Mouse (Mus musculus) right cerebral cortex, postnatal 4 days (tissue): Measurements from ENCODE around the gene Fkbp14.

ENCODE experiments used
- DNase-seq: peaks from one replicate; pipeline ENCODE4 v3.0.0-alpha.2; 2022

The Fkbp14 gene

GRCm38 (mm10) chr6:54597208-54597607, at the start of gene Fkbp14:
Gene Fkbp14, minus strand, starts transcription at chr6:54597308.
- no peak for DNase-seq

DNA sequence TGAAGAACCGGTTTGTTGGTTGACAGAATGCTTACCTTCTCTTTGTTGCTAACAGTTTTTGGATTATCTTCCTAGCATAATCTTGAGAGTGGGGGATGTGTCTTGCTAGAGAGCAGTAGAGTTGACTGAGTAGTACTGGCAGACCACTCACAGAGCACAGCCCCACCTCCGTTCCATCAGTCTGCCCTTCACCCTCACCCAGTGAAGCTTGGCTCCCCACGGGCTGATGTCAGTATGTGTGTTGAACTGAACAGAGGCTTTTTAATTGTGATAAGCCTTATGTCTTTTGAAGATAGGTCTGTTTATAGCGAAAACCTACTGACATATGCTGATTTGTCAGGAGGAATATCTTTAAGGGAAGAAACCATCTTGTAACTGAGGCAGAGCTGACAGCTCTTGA, 46.1 kb upstream of the Fkbp14 start:
- DNase-seq, result no peak

GRCm38 (mm10) chr6:54641953-54642352, 44.8 kb upstream of the Fkbp14 start:
- DNase-seq, result no peak

- DNase-seq, result no peak
Observed at GRCm38 (mm10) chr6:54639877-54640276, 42.8 kb upstream of the Fkbp14 start.

GRCm38 (mm10) chr6:54631462-54631861, 34.4 kb upstream of the Fkbp14 start:
- DNase-seq, result peak; percentile 18

GRCm38 (mm10) chr6:54629734-54630133, 32.6 kb upstream of the Fkbp14 start:
- DNase-seq, result no peak

GRCm38 (mm10) chr6:54628381-54628780, 31.3 kb upstream of the Fkbp14 start:
- no peak for DNase-seq

GRCm38 (mm10) chr6:54620357-54620756, 23.2 kb upstream of the Fkbp14 start:
- no peak for DNase-seq

DNA sequence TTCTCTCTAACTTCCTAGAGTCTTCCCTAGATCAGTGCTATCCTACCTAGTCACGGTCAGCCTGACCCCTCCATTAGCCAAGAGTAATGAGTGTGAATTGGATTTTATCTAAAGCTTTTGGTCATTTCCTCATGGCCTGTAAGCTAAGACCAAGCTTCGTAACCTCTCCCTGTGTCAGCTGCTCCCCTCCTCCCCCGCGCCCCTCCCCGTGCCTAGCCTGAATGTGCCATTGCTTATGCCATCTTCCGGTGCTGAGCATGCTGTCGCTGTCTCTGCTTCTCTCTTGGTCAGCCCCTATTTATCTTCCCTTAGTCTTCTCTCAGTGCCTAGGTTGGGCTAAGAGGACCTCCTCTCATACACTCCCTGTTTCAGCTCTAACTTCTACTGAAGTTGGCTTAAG, 22.4 kb upstream of the Fkbp14 start:
- DNase-seq, result no peak

GRCm38 (mm10) chr6:54617363-54617762, 20.3 kb upstream of the Fkbp14 start:
- no peak for DNase-seq

DNA sequence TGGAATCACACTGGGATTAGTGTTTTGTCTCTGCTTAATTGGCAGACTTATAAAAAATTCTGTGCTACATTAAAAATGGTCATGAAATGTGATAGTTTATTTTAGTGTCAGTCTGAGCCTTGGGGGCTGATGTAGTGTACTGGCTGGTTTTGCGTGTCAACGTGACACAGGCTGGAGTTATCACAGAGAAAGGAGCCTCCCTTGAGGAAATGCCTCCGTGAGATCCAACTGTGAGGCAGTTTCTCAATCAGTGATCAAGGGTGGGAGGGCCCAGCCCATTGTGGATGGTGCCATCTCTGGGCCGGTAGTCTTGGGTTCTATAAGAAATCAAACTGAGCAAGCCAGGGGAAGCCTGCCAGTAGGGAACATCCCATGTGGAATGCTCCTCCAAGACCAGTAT, 9.1 kb upstream of the Fkbp14 start:
- no peak for DNase-seq

GRCm38 (mm10) chr6:54604001-54604715, 7.0 kb upstream of the Fkbp14 start:
- no peak for DNase-seq

DNA sequence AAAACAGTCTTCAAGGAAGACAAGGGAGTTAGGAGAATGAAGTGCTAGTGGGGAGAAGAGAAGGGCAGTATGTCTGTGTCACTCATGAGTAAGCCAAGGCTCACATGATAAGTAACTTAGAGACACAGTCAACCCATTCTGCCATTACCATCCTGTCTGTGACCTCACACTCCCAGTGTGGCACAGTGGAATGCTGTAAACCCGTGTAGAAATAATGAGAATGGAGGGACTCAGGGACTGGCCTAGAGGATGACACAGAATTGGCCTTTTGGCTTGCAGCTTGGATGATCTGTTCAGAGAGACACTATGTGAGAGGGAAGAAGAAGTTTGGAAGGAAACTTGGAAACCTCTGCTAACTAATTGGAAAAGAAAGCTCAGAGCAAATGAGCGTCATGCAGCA, 5.8 kb upstream of the Fkbp14 start:
- DNase-seq, result no peak

DNA sequence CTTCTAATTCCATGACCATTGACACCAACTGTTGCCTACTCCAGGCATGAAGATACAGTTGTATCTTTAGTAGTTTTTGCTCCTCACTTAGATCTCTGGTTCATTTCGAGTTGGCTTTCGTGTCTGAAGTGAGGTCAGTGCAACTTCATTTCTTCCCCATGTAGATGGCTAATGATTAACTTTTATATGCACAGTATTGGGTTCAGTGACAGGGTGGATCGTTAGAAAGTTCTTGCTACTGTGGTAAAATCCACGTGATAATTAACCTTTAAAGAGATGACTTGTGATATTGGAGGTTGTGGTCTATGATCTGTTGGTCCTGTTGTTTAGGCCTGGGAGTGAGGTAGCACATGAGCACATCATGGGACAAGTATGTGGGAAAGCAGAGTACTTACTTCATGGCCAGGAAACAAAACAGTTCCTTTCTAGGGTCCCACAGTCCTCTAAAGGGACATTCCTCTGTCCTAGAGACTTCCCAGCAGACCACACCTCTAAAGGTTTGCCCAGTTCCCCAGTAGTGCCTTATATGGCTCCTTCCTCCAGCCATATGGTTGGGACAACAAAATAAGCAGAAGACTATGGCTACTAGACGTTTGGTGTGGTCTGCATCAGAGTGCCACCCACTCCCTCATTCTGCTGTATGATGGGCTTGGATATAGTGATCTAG, 3.7 kb upstream of the Fkbp14 start:
- no peak for DNase-seq

DNA sequence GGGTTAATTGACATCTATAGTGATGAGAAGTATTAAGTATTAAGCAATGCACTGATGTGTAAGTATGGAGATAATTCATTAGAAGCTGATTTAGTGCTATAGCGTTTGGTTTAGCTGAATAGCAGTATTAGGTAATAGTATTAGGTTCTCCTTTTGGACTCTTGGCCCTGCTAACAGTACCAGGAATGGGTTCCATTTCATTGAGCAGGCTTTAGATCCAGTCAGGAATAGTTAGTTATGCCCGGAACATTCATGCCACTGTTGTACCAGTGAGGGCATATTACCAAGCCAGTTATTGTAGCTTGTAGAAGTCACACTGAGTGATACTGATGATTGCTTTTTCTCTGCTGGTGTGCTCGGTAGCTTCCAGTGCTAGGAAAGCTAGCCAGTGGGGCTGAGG, 603 bp upstream of the Fkbp14 start:
- no peak for DNase-seq

DNA sequence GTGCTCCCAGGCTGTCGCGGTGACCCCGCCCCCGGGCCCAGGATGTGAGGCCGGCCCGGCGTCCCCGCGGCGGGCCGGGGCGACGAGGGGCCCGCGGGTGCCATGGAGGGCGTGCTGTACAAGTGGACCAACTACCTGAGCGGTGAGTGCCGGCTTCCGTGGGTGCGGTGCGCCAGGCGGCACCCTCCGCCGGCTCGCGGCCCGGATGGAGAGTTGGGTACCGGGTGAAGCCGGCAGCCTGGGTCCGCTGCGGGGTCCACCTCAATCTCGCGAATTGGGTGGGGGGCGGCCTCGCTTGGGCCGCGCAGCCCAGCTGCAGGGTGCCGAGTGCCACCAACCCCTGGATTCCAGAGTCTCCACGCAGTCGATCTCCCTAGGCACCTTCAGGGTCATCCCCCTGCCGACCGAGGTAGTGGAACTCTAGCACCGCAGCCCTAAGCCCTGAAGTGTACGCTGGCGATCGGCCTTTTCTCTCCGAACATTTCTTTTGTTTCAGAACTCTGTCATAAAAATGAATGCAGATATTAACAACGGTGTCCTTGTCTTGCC, 1.7 kb downstream of the Fkbp14 start:
- DNase-seq, result no peak

DNA sequence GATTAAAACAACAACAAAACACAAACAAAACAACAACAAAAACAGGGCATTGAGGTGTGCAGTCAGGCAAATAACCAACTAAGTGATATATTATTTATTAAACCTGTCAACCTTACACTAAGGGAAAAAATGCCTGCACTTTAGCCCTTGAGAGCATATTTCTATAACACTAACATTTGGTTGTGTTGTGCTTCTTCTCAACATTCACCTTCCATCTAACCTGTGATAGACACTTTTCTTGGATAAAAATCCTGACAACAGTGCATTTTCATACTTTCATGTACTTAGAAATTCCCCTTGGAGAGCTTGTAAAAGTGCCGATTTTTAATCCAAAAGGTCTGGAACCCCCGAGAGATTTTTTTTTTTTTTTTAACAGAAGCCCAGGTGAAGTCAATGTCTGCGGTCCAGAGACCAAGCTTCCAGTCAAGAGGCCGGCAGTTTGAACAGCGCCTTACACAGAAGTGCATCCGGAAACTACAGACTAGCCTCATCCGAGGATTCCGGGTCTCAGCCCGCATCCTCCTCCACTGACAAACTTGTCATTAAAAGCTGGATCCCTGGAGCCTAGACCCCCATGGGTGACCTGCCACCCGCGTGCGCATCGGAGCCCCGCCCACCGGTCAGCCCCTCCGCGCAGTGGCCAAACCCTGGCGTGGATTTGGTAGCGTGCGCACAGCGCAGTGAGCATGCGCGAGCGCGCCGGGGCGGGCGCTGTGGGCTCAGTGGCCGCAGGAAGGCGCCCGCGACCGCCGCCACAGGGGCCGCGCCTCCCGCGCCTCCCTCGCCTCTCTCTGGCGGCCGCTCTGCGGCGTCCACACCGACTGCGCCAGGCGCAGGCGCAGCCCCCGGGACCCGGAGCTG, 2.4 kb downstream of the Fkbp14 start, which contains the start of gene Plekha8:
Gene Plekha8 (plus strand): TSS at position 643 of the 861 bp plus-strand sequence.
- peak; percentile 90 for DNase-seq

GRCm38 (mm10) chr6:54593766-54594468, 3.2 kb downstream of the Fkbp14 start:
- no peak for DNase-seq

- peak; percentile 89 for DNase-seq
Observed at GRCm38 (mm10) chr6:54592938-54593535, 4.1 kb downstream of the Fkbp14 start.

DNA sequence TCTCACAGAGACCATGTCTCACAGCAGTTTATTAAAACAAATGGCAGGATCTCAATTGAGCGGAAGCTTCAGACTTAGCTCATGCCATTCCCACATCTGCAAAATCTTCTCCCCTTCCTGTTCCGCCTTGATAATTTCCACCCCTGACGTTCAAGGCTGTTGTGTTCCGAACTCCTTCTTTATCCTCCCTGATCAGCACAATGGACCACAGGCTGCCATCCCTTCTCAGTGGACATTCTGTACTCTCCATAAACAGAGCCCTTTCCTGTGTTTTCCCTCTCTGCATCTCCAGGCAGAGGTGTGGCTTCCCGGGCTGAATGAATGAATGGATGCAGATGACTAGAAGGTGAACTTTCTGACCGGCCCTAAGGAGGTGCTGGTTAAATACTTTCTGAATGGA, 5.3 kb downstream of the Fkbp14 start:
- DNase-seq, result no peak

DNA sequence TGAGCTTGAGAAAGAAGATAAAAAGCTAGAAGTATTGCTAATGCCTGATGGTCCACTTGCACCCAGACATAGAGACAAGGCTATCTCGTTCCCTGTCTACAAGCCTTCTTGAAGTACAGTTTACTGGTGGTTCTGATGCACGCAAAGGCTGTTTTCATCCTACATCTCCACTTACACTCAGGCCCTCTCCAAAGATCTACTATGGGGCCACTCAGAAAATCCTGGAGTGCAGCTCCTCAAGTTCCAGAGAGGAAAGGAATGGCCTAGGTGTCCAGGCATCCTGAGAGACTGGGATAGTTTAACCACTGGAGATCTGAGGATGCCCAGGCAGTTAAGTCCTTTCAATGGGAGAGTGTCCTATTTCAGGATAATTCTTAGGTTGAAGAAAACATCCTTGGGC, 6.4 kb downstream of the Fkbp14 start:
- no peak for DNase-seq

DNA sequence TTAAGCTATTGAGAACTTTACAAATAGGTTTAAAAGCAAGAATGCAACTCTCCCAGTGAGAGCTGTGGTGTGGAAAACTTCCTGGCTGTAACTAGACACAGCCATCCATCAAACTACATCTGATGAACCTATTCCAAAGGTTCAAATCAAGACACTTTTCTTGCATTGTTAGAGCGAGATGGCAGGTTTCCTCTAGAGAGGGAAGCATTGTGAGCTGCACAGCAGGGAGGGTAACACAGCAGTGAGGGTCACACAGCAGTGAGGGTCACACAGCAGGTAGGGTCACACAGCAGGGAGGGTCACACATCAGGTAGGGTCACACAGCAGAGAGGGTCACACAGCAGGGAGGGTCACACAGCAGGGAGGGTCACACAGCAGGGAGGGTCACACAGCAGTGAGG, 8.9 kb downstream of the Fkbp14 start:
- no peak for DNase-seq
